Mouse (Mus musculus): ENCODE results near the gene AC124108.1. TPM values are rescaled to one million over a fixed set of nuclear protein-coding genes. Genes with fewer than 3 reads are reported as not detected.
A peak's percentile ranks its signal among the peaks of the same experiment; 100 is the strongest.

AC124108.1 gene
- polyA plus RNA-seq, 1 experiment from 2014 or later: not detected

- WGBS (ENCODE audit: insufficient replicate concordance): 50% methylated on average over 1 of the region's 2 CpGs
- DNase-seq: no peak
- no peaks in the 10 kb centered on the region for H3K36me3 ChIP-seq (replicated peaks; ENCODE audit: insufficient read depth, low read length)
Observed at GRCm38 (mm10) chr1:132171619-132172018, 19.6 kb upstream of the AC124108.1 start.

DNA sequence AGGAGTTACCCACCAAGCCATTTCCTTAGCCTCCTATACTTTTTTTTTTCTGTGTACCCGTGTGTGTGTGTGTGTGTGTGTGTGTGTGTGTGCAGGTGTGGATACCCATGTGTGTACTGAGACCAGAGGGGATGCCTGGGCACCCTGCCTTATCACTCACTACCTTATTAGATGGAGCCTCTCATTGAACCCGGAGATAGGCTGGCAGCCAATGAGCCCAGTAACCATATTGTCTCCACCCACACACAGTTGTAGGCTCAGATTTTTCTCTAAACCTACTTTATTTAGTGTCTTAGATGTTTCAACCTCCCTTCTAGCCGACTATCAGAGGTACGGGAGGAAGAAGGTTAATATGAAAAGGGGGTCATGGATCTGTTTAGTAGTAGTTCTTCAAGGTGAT is 5.0 kb upstream of the AC124108.1 start:
- TF ChIP-seq CTCF (IDR thresholded peaks at IDR 0.05; ENCODE audit: low read depth) (no peak), EP300 (IDR thresholded peaks at IDR 0.05; ENCODE audit: low read depth) (no peak)
- 56% methylated on average over 4 of the region's 4 CpGs for WGBS (ENCODE audit: insufficient replicate concordance)
- no peak overlapping the region for H3K4me3 ChIP-seq (ENCODE audit: low read depth, low read length)
- peaks cover 50% of the 10 kb centered on the region for H3K27me3 ChIP-seq (ENCODE audit: insufficient read depth, low read length)
- no peak overlapping the region for H3K4me2 ChIP-seq (ENCODE audit: low read depth, low read length)
- peaks cover 9% of the 10 kb centered on the region for H3K4me1 ChIP-seq (ENCODE audit: insufficient read depth)
- H3K27ac ChIP-seq (ENCODE audit: low read depth): no peak overlapping the region
- H3K36me3 ChIP-seq (replicated peaks; ENCODE audit: insufficient read depth, low read length): no peaks in the 10 kb centered on the region
- ATAC-seq (no peak), DNase-seq (no peak)
- H3K9ac ChIP-seq (replicated peaks): no peak overlapping the region
- no peaks in the 10 kb centered on the region for H3K9me3 ChIP-seq (ENCODE audit: low read length)

More at GRCm38 (mm10) chr1:132171619-132172018, 19.6 kb upstream of the AC124108.1 start:
- TF ChIP-seq CTCF (IDR thresholded peaks at IDR 0.05; ENCODE audit: low read depth) (no peak), EP300 (IDR thresholded peaks at IDR 0.05; ENCODE audit: low read depth) (no peak)
- H3K4me2 ChIP-seq (ENCODE audit: low read depth, low read length): no peak overlapping the region
- no peak overlapping the region for H3K9ac ChIP-seq (replicated peaks)
- peaks cover 8% of the 10 kb centered on the region; the same call in 1 of the 2 replicates for H3K27me3 ChIP-seq (ENCODE audit: insufficient read depth, low read length)
- no peak for ATAC-seq
- no peak overlapping the region for H3K27ac ChIP-seq (ENCODE audit: low read depth)
- no peak overlapping the region for H3K4me3 ChIP-seq (ENCODE audit: low read depth, low read length)
- no peaks in the 10 kb centered on the region for H3K9me3 ChIP-seq (ENCODE audit: low read length)
- H3K4me1 ChIP-seq (ENCODE audit: insufficient read depth): no peaks in the 10 kb centered on the region

DNA sequence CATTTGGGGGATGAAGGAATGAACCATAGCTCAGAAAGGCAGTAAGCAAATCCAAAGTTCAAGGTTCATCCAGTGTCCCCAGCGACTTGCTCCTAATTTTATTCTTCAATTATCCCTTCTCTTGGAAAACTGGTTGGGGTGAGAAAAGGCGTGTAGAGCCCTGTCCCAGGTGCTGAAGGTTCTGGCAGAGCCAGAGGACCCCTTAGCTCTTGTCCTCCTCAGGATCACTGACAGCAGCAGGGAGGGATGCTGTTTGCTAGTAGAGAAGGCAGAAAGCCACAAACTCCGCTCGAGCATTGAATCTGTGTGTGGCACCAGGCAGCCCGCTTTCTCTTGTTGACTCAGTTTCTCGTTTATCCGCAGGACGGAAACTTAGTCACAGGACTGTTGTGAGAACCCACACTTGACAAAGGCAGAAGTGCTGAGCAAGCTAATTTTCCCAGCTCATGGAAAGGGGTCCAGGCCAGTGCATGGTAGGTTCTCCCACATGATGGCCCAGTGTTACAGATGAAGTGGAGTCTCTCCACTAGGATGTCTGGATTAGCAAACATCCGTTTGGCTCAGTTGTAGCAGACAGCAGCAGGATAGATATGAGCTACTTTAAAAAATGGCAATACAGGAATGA is 2.7 kb upstream of the AC124108.1 start:
- peaks cover 68% of the 10 kb centered on the region for H3K27me3 ChIP-seq (ENCODE audit: insufficient read depth, low read length)

GRCm38 (mm10) chr1:132189231-132189630 is 2.0 kb upstream of the AC124108.1 start:
- 31% methylated on average over 4 of the region's 4 CpGs for WGBS (ENCODE audit: insufficient replicate concordance)
- ATAC-seq (no peak), DNase-seq (no peak)
- Histone ChIP-seq H3K9ac (replicated peaks) (no peak overlapping the region), H3K9me3 (ENCODE audit: low read length) (no peaks in the 10 kb centered on the region), H3K36me3 (replicated peaks; ENCODE audit: insufficient read depth, low read length) (no peaks in the 10 kb centered on the region), H3K27ac (ENCODE audit: low read depth) (no peak overlapping the region), H3K4me2 (ENCODE audit: low read depth, low read length) (no peak overlapping the region), H3K27me3 (ENCODE audit: insufficient read depth, low read length) (peaks cover 74% of the 10 kb centered on the region), H3K4me1 (ENCODE audit: insufficient read depth) (peaks cover 9% of the 10 kb centered on the region), H3K4me3 (ENCODE audit: low read depth, low read length) (no peak overlapping the region)
- no peak for TF ChIP-seq CTCF (IDR thresholded peaks at IDR 0.05; ENCODE audit: low read depth)
- TF ChIP-seq EP300 (IDR thresholded peaks at IDR 0.05; ENCODE audit: low read depth): no peak

More for the DNA sequence above, 2.7 kb upstream of the AC124108.1 start:
- Histone ChIP-seq H3K27ac (ENCODE audit: low read depth) (no peak overlapping the region), H3K36me3 (replicated peaks; ENCODE audit: insufficient read depth, low read length) (no peaks in the 10 kb centered on the region), H3K9me3 (ENCODE audit: low read length) (no peaks in the 10 kb centered on the region), H3K4me2 (ENCODE audit: low read depth, low read length) (no peak overlapping the region), H3K9ac (replicated peaks) (no peak overlapping the region), H3K4me3 (ENCODE audit: low read depth, low read length) (no peak overlapping the region), H3K4me1 (ENCODE audit: insufficient read depth) (peaks cover 9% of the 10 kb centered on the region)
- no peak for TF ChIP-seq CTCF (IDR thresholded peaks at IDR 0.05; ENCODE audit: low read depth)
- TF ChIP-seq EP300 (IDR thresholded peaks at IDR 0.05; ENCODE audit: low read depth): no peak
- DNase-seq (no peak), ATAC-seq (no peak)
- 30% methylated on average over 9 of the region's 9 CpGs for WGBS (ENCODE audit: insufficient replicate concordance)

DNA sequence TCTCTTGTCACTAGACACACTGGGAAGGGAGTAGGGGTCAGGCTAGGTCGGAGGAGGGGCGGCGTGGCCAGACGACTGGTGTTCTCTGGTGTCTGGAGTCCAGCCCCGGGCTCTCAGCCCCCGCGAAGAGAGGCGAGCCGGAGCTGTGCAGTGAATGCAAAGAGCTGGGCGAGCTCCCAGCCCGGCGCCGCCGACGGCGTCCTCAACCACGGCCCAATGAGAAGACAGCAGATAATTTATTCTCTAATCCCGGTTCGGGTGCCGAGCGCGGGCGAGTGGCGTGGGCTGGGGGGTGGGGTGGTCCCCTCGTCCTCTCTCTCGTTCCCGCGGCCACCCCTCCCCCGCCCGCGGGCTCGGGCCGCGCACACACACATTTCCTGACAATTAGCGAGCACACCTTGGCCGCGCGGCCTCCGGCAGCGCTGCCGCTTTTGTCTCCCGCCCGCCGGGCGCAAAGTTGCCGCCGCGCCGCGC is 1.2 kb upstream of the AC124108.1 start:
- TF ChIP-seq EP300 (IDR thresholded peaks at IDR 0.05; ENCODE audit: low read depth) (no peak), CTCF (IDR thresholded peaks at IDR 0.05; ENCODE audit: low read depth) (no peak)
- Histone ChIP-seq H3K27ac (ENCODE audit: low read depth) (no peak overlapping the region), H3K36me3 (replicated peaks; ENCODE audit: insufficient read depth, low read length) (no peaks in the 10 kb centered on the region), H3K4me2 (ENCODE audit: low read depth, low read length) (peak overlapping the region; percentile 72), H3K4me3 (ENCODE audit: low read depth, low read length) (peak overlapping the region; percentile 30), H3K27me3 (ENCODE audit: insufficient read depth, low read length) (peaks cover 81% of the 10 kb centered on the region), H3K9me3 (ENCODE audit: low read length) (no peaks in the 10 kb centered on the region), H3K9ac (replicated peaks) (no peak overlapping the region), H3K4me1 (ENCODE audit: insufficient read depth) (peaks cover 9% of the 10 kb centered on the region)
- WGBS (ENCODE audit: insufficient replicate concordance): under 1% methylated on average over 46 of the region's 50 CpGs
- no peak for DNase-seq
- ATAC-seq: no peak

DNA sequence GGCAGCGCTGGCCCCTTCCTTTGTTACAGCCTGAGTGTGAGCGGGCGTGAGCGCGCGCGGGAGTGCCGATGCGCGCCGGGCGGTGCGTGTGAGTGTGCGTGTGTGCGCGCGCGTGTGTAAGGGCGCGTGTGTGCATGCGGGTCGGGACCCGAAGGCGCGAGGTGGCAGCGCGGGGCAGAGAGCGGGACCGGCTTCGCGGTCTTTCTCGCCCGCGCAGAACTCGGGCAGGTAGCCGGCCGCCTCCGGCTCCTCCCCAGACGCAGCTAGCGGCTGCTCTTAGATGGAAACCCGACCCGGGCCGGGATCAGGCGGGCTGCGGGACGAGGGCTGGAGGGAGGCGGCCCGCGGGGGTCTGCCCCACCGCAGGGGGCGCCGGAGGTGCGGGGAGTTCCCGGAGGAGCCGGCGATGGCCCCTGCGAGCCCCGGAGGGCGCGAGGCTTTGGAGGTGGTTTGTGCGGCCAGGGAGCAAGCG is 600 bp upstream of the AC124108.1 start:
- no peak overlapping the region for H3K27ac ChIP-seq (ENCODE audit: low read depth)
- DNase-seq: no peak
- ATAC-seq: no peak
- peaks cover 85% of the 10 kb centered on the region for H3K27me3 ChIP-seq (ENCODE audit: insufficient read depth, low read length)
- H3K4me1 ChIP-seq (ENCODE audit: insufficient read depth): peaks cover 9% of the 10 kb centered on the region
- peak overlapping the region; percentile 72 for H3K4me2 ChIP-seq (ENCODE audit: low read depth, low read length)
- no peak for TF ChIP-seq CTCF (IDR thresholded peaks at IDR 0.05; ENCODE audit: low read depth)
- TF ChIP-seq EP300 (IDR thresholded peaks at IDR 0.05; ENCODE audit: low read depth): no peak
- 0% methylated on average over 60 of the region's 62 CpGs for WGBS (ENCODE audit: insufficient replicate concordance)
- no peaks in the 10 kb centered on the region for H3K9me3 ChIP-seq (ENCODE audit: low read length)
- peak overlapping the region; percentile 30 for H3K4me3 ChIP-seq (ENCODE audit: low read depth, low read length)
- no peak overlapping the region for H3K9ac ChIP-seq (replicated peaks)
- no peaks in the 10 kb centered on the region for H3K36me3 ChIP-seq (replicated peaks; ENCODE audit: insufficient read depth, low read length)
